Mouse (Mus musculus) embryonic fibroblast, embryonic 13.5 days (primary cell): ENCODE data around the gene Dtnb.

Source experiments
- CTCF ChIP-seq: IDR thresholded peaks from 2 replicates; pipeline ENCODE4 v1.5.1; 2011; ENCODE audit warnings: mild to moderate bottlenecking, control low read depth, low read length, moderate library complexity, borderline replicate concordance; ENCODE audit not compliant: insufficient read depth
- POLR2A ChIP-seq: IDR thresholded peaks from 2 replicates; pipeline ENCODE4 v1.6.1; 2011; ENCODE audit warnings: low read depth, mild to moderate bottlenecking, control low read depth, low read length, moderate library complexity

GRCm38 (mm10) chr12:3805852-3806251 is 233.7 kb downstream of the Dtnb start, which contains the start of gene Dnmt3a:
- TF ChIP-seq POLR2A, result no peak
- TF ChIP-seq CTCF, result no peak
